Mouse (Mus musculus): ENCODE measurements around the gene Gtpbp2.

- TF ChIP-seq CTCF (IDR thresholded peaks at IDR 0.05; ENCODE audit: control insufficient read depth, insufficient read depth, insufficient read length) (no peak), MYOD1 (IDR thresholded peaks at IDR 0.05; ENCODE audit: control insufficient read depth, insufficient read length, low read depth) (no peak), MAX (IDR thresholded peaks at IDR 0.05) (no peak), CEBPB (IDR thresholded peaks at IDR 0.05; ENCODE audit: low read depth) (no peak), MYOG (IDR thresholded peaks at IDR 0.05; ENCODE audit: control insufficient read depth, extremely low read depth, insufficient read length) (no peak)
Measured at GRCm38 (mm10) chr17:46127814-46128493, 32.9 kb upstream of the Gtpbp2 start.

Data from C2C12 (cell line).